Mouse (Mus musculus) spleen, adult 2 months (tissue): ENCODE measurements at regions not wholly inside any gene's neighbourhood (a gene's known extent, or its start where the extent isn't known, plus 50 kb on each side); places are given as distances from the start of the nearest gene placed in this dataset.

ENCODE experiments used
- DNase-seq, 2 experiments: peaks; one replicate each; pipeline versions ENCODE4 v3.0.0 to v3.0.0-alpha.2; 2012 to 2021; ENCODE audit warnings: low spot score in 2 of 2, low read depth in 1 of 2
- H3K27ac ChIP-seq: fragments of 200-500 bp; 2 replicates; pipeline ENCODE4 v1.5.1; 2012; ENCODE audit warnings: low read length, inconsistent platforms; ENCODE audit not compliant: insufficient read depth
- H3K27me3 ChIP-seq: fragments of 200-500 bp; 2 replicates; pipeline ENCODE4 v1.6.1; 2012; ENCODE audit warnings: mild to moderate bottlenecking, moderate library complexity, low read length, inconsistent platforms; ENCODE audit not compliant: control insufficient read depth, insufficient read depth
- H3K36me3 ChIP-seq: fragments of 200-500 bp; 2 replicates; pipeline ENCODE4 v1.6.1; 2012; ENCODE audit warnings: mild to moderate bottlenecking, low read length, inconsistent platforms; ENCODE audit not compliant: control insufficient read depth, insufficient read depth
- H3K4me1 ChIP-seq: fragments of 200-500 bp; 2 replicates; pipeline ENCODE4 v1.6.1; 2011; ENCODE audit warnings: inconsistent platforms; ENCODE audit not compliant: control insufficient read depth, insufficient read depth, insufficient read length
- H3K4me3 ChIP-seq: fragments of 200-500 bp; 2 replicates; pipeline ENCODE4 v1.5.1; 2011; ENCODE audit warnings: mild to moderate bottlenecking, inconsistent platforms; ENCODE audit not compliant: insufficient read depth, insufficient read length; ENCODE audit errors: extremely low read depth
- CTCF ChIP-seq: fragments of 200-500 bp; IDR thresholded peaks from 2 replicates; pipeline ENCODE4 v1.5.1; 2011; ENCODE audit warnings: mild to moderate bottlenecking, inconsistent platforms; ENCODE audit not compliant: insufficient read depth, insufficient read length, insufficient replicate concordance; ENCODE audit errors: extremely low read depth
- POLR2A ChIP-seq: fragments of 200-500 bp; IDR thresholded peaks from 2 replicates; pipeline ENCODE4 v1.6.1; 2011; ENCODE audit warnings: low read depth, low read length, inconsistent platforms
- WGBS: fragments of 180-500 bp; shearing (Covaris S2); methylation state at CpG from one replicate; pipeline ENCODE4 v1.1.7; 2018; 5-methylcytosine and 5-hydroxymethylcytosine counted together

- TF ChIP-seq CTCF (no peak), POLR2A (no peak)
- Histone ChIP-seq H3K27ac (no peak overlapping the region), H3K4me3 (no peak overlapping the region), H3K27me3 (no peaks in the 10 kb centered on the region), H3K4me1 (no peaks in the 10 kb centered on the region), H3K36me3 (no peaks in the 10 kb centered on the region)
- DNase-seq = no peak
- WGBS = 44% methylated on average over 5 of the region's 5 CpGs
Observed at GRCm38 (mm10) chr6:94936206-94936605, 180.8 kb upstream of the Kbtbd8 start.

GRCm38 (mm10) chr6:94935706-94936105, 181.3 kb upstream of the Kbtbd8 start:
- Histone ChIP-seq H3K4me3 (no peak overlapping the region), H3K27me3 (no peaks in the 10 kb centered on the region), H3K4me1 (no peaks in the 10 kb centered on the region), H3K36me3 (no peaks in the 10 kb centered on the region), H3K27ac (no peak overlapping the region)
- DNase-seq = no peak
- WGBS = 87% methylated on average over 1 of the region's 1 CpGs
- TF ChIP-seq CTCF (no peak), POLR2A (no peak)

GRCm38 (mm10) chr6:94927811-94928210, 189.2 kb upstream of the Kbtbd8 start:
- Histone ChIP-seq H3K36me3 (no peaks in the 10 kb centered on the region), H3K4me1 (no peaks in the 10 kb centered on the region), H3K27me3 (no peaks in the 10 kb centered on the region), H3K4me3 (no peak overlapping the region), H3K27ac (no peak overlapping the region)
- 92% methylated on average over 6 of the region's 6 CpGs for WGBS
- no peak for DNase-seq
- no peak for TF ChIP-seq POLR2A
- no peak for TF ChIP-seq CTCF

GRCm38 (mm10) chr6:94926652-94927211, 190.3 kb upstream of the Kbtbd8 start:
- no peak overlapping the region for H3K4me3 ChIP-seq
- no peaks in the 10 kb centered on the region for H3K27me3 ChIP-seq
- TF ChIP-seq CTCF = no peak
- no peak for TF ChIP-seq POLR2A
- H3K36me3 ChIP-seq = no peaks in the 10 kb centered on the region
- WGBS = 55% methylated on average over 8 of the region's 8 CpGs
- no peaks in the 10 kb centered on the region for H3K4me1 ChIP-seq
- DNase-seq = no peak
- no peak overlapping the region for H3K27ac ChIP-seq

GRCm38 (mm10) chr6:94925408-94925807, 191.6 kb upstream of the Kbtbd8 start:
- no peak overlapping the region for H3K4me3 ChIP-seq
- H3K27ac ChIP-seq = no peak overlapping the region
- WGBS = 90% methylated on average over 1 of the region's 1 CpGs
- TF ChIP-seq POLR2A = no peak
- no peak for TF ChIP-seq CTCF
- no peaks in the 10 kb centered on the region for H3K4me1 ChIP-seq
- no peaks in the 10 kb centered on the region for H3K36me3 ChIP-seq
- H3K27me3 ChIP-seq = no peaks in the 10 kb centered on the region
- no peak for DNase-seq

- Histone ChIP-seq H3K4me1 (no peaks in the 10 kb centered on the region), H3K27ac (no peak overlapping the region), H3K36me3 (no peaks in the 10 kb centered on the region), H3K4me3 (no peak overlapping the region), H3K27me3 (no peaks in the 10 kb centered on the region)
- no peak for DNase-seq
- TF ChIP-seq POLR2A (no peak), CTCF (no peak)
- WGBS = 89% methylated on average over 11 of the region's 11 CpGs
Observed at GRCm38 (mm10) chr6:94924338-94925039, 192.6 kb upstream of the Kbtbd8 start.

GRCm38 (mm10) chr6:94921741-94922140, 195.3 kb upstream of the Kbtbd8 start:
- no peaks in the 10 kb centered on the region for H3K27me3 ChIP-seq
- 87% methylated on average over 2 of the region's 2 CpGs for WGBS
- no peak for TF ChIP-seq POLR2A
- no peak for TF ChIP-seq CTCF
- H3K4me1 ChIP-seq = no peaks in the 10 kb centered on the region
- no peak overlapping the region for H3K4me3 ChIP-seq
- no peak overlapping the region for H3K27ac ChIP-seq
- H3K36me3 ChIP-seq = no peaks in the 10 kb centered on the region
- DNase-seq = no peak
